Mouse (Mus musculus) kidney, postnatal 0 days (tissue): Measurements from ENCODE around the gene 4921536K21Rik. TPM values are rescaled to one million over a fixed set of nuclear protein-coding genes. Genes with fewer than 3 reads are reported as not detected.
"Not testable (repeated sequence)": the region's sequence is repeated elsewhere in the genome, so short reads cannot be mapped to it uniquely, and the experiment has no call there.

Experiments
- ATAC-seq: fragments of 200-750 bp; cut with Nextera tagmentation; replicated peaks from 2 replicates; pipeline ENCODE4 v1.8.0; 2017; ENCODE audit warnings: low read depth, moderate number of reproducible peaks, moderate TSS enrichment, moderate library complexity; ENCODE audit not compliant: low FRiP score
- DNase-seq: peaks from one replicate; pipeline ENCODE4 v3.0.0-alpha.2; 2016; ENCODE audit warnings: low spot score
- H3K27ac ChIP-seq: fragments of 300-500 bp; sonication (generic); 2 replicates; pipeline ENCODE4 v1.5.1; 2014; ENCODE audit warnings: mild to moderate bottlenecking
- H3K27me3 ChIP-seq: fragments of 300-500 bp; sonication (generic); 2 replicates; pipeline ENCODE4 v1.6.1; 2014; ENCODE audit warnings: low read length, mixed read lengths; ENCODE audit not compliant: insufficient read depth
- H3K36me3 ChIP-seq: fragments of 300-500 bp; sonication (generic); 2 replicates; pipeline ENCODE4 v1.6.1; 2014; ENCODE audit warnings: low read length, mixed read lengths; ENCODE audit not compliant: insufficient read depth
- H3K4me1 ChIP-seq: fragments of 300-500 bp; sonication (generic); replicated peaks from 2 replicates; pipeline ENCODE4 v1.6.1; 2014; ENCODE audit warnings: antibody characterized with exemption, low read length, mixed read lengths; ENCODE audit not compliant: insufficient read depth
- H3K4me2 ChIP-seq: fragments of 300-500 bp; sonication (generic); 2 replicates; pipeline ENCODE4 v1.6.1; 2014; ENCODE audit warnings: mild to moderate bottlenecking, low read length, moderate library complexity, mixed read lengths
- H3K4me3 ChIP-seq: fragments of 300-500 bp; sonication (generic); replicated peaks from 2 replicates; pipeline ENCODE4 v1.5.1; 2014; ENCODE audit warnings: low read depth, low read length
- H3K9ac ChIP-seq: fragments of 300-500 bp; sonication (generic); 2 replicates; pipeline ENCODE4 v1.6.1; 2014; ENCODE audit warnings: low read depth, low read length
- H3K9me3 ChIP-seq: fragments of 300-500 bp; sonication (generic); replicated peaks from 2 replicates; pipeline ENCODE4 v1.6.1; 2016; ENCODE audit warnings: low read length, inconsistent platforms, mixed read lengths
- CTCF ChIP-seq: IDR thresholded peaks from 2 replicates; pipeline ENCODE4 v1.5.1; 2016; ENCODE audit warnings: antibody characterized with exemption, low read depth, mild to moderate bottlenecking, moderate library complexity
- WGBS: fragments of 180-500 bp; shearing (Covaris S2); extraction: QIAGEN DNeasy Blood & Tissue Kit; methylation state at CpG from one replicate; pipeline ENCODE4 v1.1.7; 2014; 5-methylcytosine and 5-hydroxymethylcytosine counted together
- polyA plus RNA-seq: library from polyadenylated mRNA; unstranded; fragments of >200 nt; fragmentation: Nextera tagmentation; extraction: Ambion mirVana; gene quantifications from 2 replicates; pipeline ENCODE4 v1.2.1, GENCODE M21; 2015

Gene 4921536K21Rik
- polyA plus RNA-seq, 1 experiment from 2014 or later = 0.42 TPM

DNA sequence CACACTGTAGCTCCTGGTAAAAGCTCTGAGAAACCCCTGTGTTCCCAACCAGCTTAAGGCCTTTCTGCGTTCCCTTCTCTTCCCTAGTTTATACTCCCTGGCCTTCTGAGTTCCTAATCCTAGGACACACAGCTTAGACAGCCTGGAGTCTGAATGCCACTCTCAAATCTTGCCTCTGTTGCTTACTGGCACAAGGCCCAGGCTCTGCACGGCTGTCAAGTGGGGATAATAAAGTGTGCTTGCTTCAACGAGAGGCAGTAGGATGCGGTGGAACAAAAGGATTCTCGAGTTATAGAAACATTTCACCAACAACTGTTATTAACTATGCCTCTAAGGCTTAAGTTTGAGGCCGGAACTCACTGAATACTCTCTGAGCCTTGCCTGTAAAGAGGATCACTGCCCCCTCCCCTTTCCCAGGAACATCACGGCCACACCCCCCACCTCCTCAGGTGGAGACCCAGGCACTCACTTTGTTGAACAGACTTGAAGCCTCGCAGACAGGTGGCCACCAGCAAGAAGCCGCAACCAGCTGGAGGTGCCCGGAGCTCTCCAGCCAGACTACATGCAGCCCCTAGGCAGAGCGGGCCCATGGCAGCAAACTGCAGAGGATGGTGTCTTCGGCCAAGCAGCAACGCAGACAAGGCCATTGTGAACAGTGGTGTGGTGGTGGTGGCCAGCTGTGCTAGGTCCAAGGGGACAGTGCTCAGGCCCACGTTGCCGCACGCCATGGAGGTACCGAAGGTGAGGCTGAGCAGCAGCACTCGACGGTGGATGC lies 17.4 kb upstream of the 4921536K21Rik start:
- Histone ChIP-seq H3K36me3 (0 out of 2 replicates have a peak, but pooled peaks cover 5% of the 10 kb centered on the region), H3K27me3 (no peaks in the 10 kb centered on the region), H3K27ac (no peak overlapping the region), H3K9ac (peak overlapping the region; percentile 25), H3K4me1 (peaks cover 28% of the 10 kb centered on the region; the same call in 1 of the 2 replicates), H3K9me3 (no peaks in the 10 kb centered on the region), H3K4me2 (peak overlapping the region; percentile 69), H3K4me3 (peak overlapping the region; percentile 55)
- WGBS = 22% methylated on average over 19 of the region's 19 CpGs
- ATAC-seq (peak; percentile 3; the same call in 1 of the 2 replicates), DNase-seq (no peak)
- no peak for TF ChIP-seq CTCF

DNA sequence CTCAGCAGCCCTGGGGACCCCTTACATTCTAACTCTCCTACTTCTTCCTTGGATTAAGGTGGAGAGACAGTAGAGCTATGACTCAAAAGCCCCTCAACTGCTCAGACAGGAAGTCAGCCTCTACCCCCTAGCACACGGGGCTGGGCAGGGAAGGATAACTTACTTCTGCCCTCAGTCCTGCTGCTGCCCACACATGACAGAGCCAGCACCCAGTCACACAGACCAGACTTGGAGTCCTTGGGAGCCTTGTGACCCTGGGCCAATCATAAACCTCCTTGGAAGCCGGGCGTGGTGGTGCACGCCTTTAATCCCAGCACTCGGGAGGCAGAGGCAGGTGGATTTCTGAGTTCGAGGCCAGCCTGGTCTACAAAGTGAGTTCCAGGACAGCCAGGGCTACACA lies 16.5 kb upstream of the 4921536K21Rik start:
- peak overlapping the region; percentile 21 for H3K4me2 ChIP-seq
- 77% methylated on average over 5 of the region's 6 CpGs for WGBS
- H3K9me3 ChIP-seq, H3K27me3 ChIP-seq, DNase-seq, H3K4me3 ChIP-seq, ATAC-seq, H3K27ac ChIP-seq, H3K36me3 ChIP-seq, H3K9ac ChIP-seq: not testable (repeated sequence)
- H3K4me1 ChIP-seq = peaks cover 28% of the 10 kb centered on the region; the same call in 1 of the 2 replicates

DNA sequence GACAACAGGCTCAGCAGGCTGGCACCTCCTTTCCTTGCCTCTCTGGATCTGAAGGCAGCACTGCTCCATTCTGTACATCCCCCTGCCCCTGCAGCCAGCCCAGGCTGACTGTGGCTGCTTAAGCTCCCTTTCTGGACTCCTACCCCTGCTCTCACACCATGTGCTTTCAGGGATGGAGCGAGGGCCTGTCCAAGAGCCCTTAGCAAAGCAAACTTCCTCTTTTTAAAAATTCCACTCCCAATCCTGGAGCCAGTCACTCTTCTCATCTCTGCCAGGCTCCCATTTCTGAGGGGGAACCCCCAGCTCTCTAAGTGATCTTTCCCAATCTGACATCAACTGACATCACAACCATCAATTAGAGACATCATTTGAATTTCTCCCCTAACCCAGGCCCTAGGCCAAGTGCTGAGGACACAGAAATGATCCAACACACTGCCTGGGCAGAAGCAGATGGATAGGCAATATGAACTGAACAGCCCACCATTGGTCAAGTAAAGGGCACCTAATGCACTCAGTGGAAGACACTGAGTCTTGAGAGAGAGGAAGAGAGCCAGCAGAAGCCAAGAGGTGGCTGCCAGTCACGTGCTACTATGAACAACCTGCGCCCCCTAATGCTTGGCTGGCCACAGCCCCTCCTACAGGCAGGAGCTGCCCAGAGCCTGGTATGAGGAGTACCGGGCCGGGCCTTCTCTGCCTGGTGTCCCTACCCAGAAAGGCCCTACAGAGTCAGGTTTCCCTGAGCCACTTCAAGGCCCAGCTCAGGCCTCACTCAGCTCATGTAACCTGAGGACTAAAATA lies 15.8 kb upstream of the 4921536K21Rik start:
- Histone ChIP-seq H3K36me3 (no peaks in the 10 kb centered on the region), H3K27ac (no peak overlapping the region), H3K27me3 (no peaks in the 10 kb centered on the region), H3K9me3 (no peaks in the 10 kb centered on the region), H3K4me1 (peaks cover 28% of the 10 kb centered on the region; the same call in 1 of the 2 replicates), H3K9ac (0 out of 2 replicates have a peak overlapping the region, but pooled peaks have one; percentile 4), H3K4me2 (peak overlapping the region; percentile 21), H3K4me3 (no peak overlapping the region)
- ATAC-seq (no peak), DNase-seq (no peak)
- WGBS = 60% methylated on average over 5 of the region's 5 CpGs
- TF ChIP-seq CTCF = peak; percentile 39; the same call in 1 of the 2 replicates

DNA sequence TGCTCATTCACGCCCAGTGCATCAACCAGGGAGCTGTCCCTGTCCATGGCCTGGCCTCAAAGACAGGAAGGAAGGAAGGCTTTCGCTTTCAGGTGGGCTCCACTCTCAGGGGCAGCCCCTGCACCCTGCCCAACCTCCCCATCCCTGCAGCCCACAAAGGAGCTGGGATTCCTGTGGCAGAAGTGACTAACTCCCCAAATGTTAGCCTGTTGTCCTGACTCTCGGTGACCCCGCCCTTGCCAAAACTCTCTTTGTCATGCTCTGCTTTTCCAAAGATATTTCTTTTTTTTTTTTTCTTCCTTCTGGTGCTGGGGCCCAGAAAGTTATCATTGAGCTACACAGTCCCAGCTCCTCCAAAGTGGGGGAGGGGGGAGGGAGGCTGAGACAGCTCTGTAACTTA lies 14.3 kb upstream of the 4921536K21Rik start:
- DNase-seq (no peak), ATAC-seq (no peak)
- Histone ChIP-seq H3K27ac (no peak overlapping the region), H3K9ac (no peak overlapping the region), H3K9me3 (no peaks in the 10 kb centered on the region), H3K4me3 (no peak overlapping the region), H3K27me3 (no peaks in the 10 kb centered on the region), H3K4me1 (peaks cover 26% of the 10 kb centered on the region; the same call in 1 of the 2 replicates), H3K4me2 (no peak overlapping the region), H3K36me3 (no peaks in the 10 kb centered on the region)
- 80% methylated on average over 4 of the region's 4 CpGs for WGBS
- no peak for TF ChIP-seq CTCF

DNA sequence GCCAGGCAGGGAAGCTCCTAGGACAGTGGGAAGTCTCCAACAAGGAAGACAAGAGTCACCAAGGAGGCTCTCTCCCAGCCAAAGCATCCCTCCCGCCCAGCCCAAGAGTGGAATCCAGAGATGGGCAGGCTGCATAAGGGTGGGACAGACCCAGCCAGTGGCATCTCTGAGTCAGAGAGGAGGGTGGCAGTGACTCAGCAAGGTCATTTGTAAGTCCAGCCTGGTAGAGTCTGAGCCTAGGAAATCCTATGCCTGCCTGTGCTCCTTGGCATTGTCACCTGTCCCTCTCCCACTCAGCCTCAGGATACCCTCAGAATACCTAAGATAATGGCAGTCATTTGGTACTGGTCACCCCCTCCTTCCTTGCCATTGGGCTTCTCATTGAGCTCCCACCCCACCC lies 10.5 kb upstream of the 4921536K21Rik start:
- 86% methylated on average over 1 of the region's 1 CpGs for WGBS
- H3K27ac ChIP-seq = no peak overlapping the region

DNA sequence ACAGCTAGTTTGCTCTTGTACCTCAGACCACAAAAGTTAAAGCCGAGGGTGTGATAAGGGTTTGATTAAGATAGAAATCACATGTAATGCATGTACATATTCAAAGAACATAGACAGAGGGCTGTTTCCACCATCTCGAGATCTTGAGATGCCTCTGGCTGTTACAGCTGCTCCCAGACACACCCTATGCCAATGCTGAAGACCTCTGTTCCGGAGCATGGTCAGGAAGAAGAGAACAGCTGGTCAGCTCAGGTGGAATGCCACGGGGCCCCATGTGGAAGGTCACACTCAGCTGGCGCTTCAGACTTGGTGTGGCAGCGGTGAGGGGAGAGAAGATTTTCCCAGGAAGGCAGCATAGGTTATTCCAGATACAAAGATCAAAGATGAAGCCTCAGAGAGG lies 9.8 kb upstream of the 4921536K21Rik start:
- Histone ChIP-seq H3K4me3 (no peak overlapping the region), H3K27ac (no peak overlapping the region), H3K4me2 (no peak overlapping the region), H3K9ac (no peak overlapping the region), H3K27me3 (no peaks in the 10 kb centered on the region), H3K9me3 (no peaks in the 10 kb centered on the region), H3K4me1 (no peaks in the 10 kb centered on the region), H3K36me3 (no peaks in the 10 kb centered on the region)
- ATAC-seq (no peak), DNase-seq (no peak)
- 63% methylated on average over 6 of the region's 6 CpGs for WGBS
- no peak for TF ChIP-seq CTCF

More for the DNA sequence above, 10.5 kb upstream of the 4921536K21Rik start:
- Histone ChIP-seq H3K9me3 (no peaks in the 10 kb centered on the region), H3K27me3 (no peaks in the 10 kb centered on the region), H3K4me2 (no peak overlapping the region), H3K4me1 (no peaks in the 10 kb centered on the region), H3K9ac (no peak overlapping the region), H3K36me3 (no peaks in the 10 kb centered on the region), H3K4me3 (no peak overlapping the region)
- DNase-seq (no peak), ATAC-seq (no peak)
- TF ChIP-seq CTCF = no peak
